Mouse (Mus musculus): ENCODE data around the gene Cmbl. TPM values are rescaled to one million over a fixed set of nuclear protein-coding genes. Genes with fewer than 3 reads are reported as not detected.

Gene Cmbl
- total and polyA plus RNA-seq, 2 experiments, result 374 to 434 TPM

DNA sequence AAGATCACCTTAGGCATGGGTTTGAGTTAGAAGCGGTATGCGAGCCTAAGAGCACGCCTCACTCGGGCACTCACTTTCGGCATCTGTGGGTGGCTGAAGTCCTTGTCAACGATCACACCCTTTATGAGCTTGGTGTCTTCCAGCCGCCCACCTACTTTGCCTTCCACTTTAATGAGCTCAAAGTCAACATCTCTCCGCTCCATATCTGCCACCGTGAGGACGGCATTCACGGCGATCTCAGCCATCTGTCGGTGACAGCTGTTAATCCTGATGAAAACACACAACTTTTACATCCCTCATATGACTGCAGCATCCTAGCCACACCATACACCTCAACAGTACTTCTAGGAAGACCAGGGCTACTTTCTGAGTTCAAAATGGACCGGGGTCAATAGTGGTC is 29.1 kb downstream of the Cmbl start:
- DNase-seq (ENCODE audit: extremely low read depth, low read depth, low spot score), result no peak
- Histone ChIP-seq H3K27ac (replicated peaks; ENCODE audit: insufficient read depth, low read depth, low read length) (no peak overlapping the region), H3K4me3 (ENCODE audit: insufficient read depth, low read depth, low read length) (no peak overlapping the region), H3K9ac (ENCODE audit: low read depth, low read length) (no peak overlapping the region), H3K4me1 (ENCODE audit: control insufficient read depth, insufficient read depth, low read length) (peaks cover 3% of the 10 kb centered on the region), H3K36me3 (ENCODE audit: control insufficient read depth, insufficient read depth, low read length) (peaks cover 76% of the 10 kb centered on the region), H3K79me2 (ENCODE audit: control insufficient read depth, insufficient read depth, low read length) (peaks cover 4% of the 10 kb centered on the region), H3K27me3 (ENCODE audit: control insufficient read depth, insufficient read depth, low read length) (no peaks in the 10 kb centered on the region)
- 93% methylated on average over 14 of the region's 14 CpGs for WGBS
- TF ChIP-seq POLR2A (IDR thresholded peaks at IDR 0.05; ENCODE audit: extremely low read depth, insufficient read depth, low read length), result no peak
- TF ChIP-seq CTCF (IDR thresholded peaks at IDR 0.05; ENCODE audit: low read depth, low read length), result no peak

DNA sequence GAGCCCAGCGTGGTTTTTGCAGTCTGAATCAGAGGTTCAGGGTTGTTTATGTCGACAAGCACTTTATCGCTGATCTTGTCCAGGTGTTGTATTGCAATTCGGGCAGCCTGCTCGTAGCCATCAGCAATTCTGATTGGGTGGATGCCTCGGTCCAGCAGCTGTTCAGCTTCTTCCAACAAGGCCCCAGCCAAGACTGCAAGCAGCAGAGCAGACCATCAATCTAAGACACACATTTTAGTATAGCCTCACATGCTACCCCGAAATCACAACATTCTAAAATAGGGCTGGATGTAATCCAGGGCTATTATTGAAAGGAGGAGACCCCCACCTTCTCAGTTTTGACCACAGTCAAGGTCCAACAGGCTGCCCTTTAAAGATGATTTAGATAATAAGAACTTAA is 30.5 kb downstream of the Cmbl start:
- no peaks in the 10 kb centered on the region for H3K27me3 ChIP-seq (ENCODE audit: control insufficient read depth, insufficient read depth, low read length)
- WGBS, result 90% methylated on average over 7 of the region's 7 CpGs
- H3K27ac ChIP-seq (replicated peaks; ENCODE audit: insufficient read depth, low read depth, low read length), result no peak overlapping the region
- no peak for DNase-seq (ENCODE audit: extremely low read depth, low read depth, low spot score)
- peaks cover 14% of the 10 kb centered on the region for H3K79me2 ChIP-seq (ENCODE audit: control insufficient read depth, insufficient read depth, low read length)
- H3K9ac ChIP-seq (ENCODE audit: low read depth, low read length), result no peak overlapping the region
- TF ChIP-seq POLR2A (IDR thresholded peaks at IDR 0.05; ENCODE audit: extremely low read depth, insufficient read depth, low read length) (no peak), CTCF (IDR thresholded peaks at IDR 0.05; ENCODE audit: low read depth, low read length) (no peak)
- peaks cover 63% of the 10 kb centered on the region for H3K36me3 ChIP-seq (ENCODE audit: control insufficient read depth, insufficient read depth, low read length)
- H3K4me1 ChIP-seq (ENCODE audit: control insufficient read depth, insufficient read depth, low read length), result peaks cover 10% of the 10 kb centered on the region
- H3K4me3 ChIP-seq (ENCODE audit: insufficient read depth, low read depth, low read length), result no peak overlapping the region

DNA sequence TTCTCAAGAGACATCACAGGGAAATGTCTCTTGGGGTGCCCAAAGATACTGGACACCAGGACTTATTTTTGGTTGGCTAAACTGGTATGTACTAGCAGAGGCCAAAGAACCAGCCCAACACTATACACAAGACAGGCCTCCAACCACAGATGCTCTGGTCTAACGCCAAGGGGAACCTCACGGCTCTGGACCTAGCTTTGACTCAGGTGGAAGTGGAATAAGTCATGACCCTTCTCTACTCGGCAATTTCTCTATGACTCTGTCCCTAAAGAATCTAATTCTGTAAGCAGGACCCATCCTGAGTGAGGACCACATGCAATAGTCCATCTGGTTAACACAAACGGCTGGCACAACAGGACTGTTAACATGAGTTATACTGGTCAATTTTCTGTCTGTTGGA is 34.6 kb downstream of the Cmbl start:
- H3K27ac ChIP-seq (replicated peaks; ENCODE audit: insufficient read depth, low read depth, low read length), result no peak overlapping the region
- H3K36me3 ChIP-seq (ENCODE audit: control insufficient read depth, insufficient read depth, low read length), result peaks cover 24% of the 10 kb centered on the region
- 36% methylated on average over 4 of the region's 4 CpGs for WGBS
- DNase-seq (ENCODE audit: extremely low read depth, low read depth, low spot score), result no peak
- H3K4me1 ChIP-seq (ENCODE audit: control insufficient read depth, insufficient read depth, low read length), result peaks cover 11% of the 10 kb centered on the region
- H3K9ac ChIP-seq (ENCODE audit: low read depth, low read length), result no peak overlapping the region
- no peaks in the 10 kb centered on the region for H3K27me3 ChIP-seq (ENCODE audit: control insufficient read depth, insufficient read depth, low read length)
- peaks cover 23% of the 10 kb centered on the region for H3K79me2 ChIP-seq (ENCODE audit: control insufficient read depth, insufficient read depth, low read length)
- no peak overlapping the region for H3K4me3 ChIP-seq (ENCODE audit: insufficient read depth, low read depth, low read length)
- no peak for TF ChIP-seq POLR2A (IDR thresholded peaks at IDR 0.05; ENCODE audit: extremely low read depth, insufficient read depth, low read length)
- no peak for TF ChIP-seq CTCF (IDR thresholded peaks at IDR 0.05; ENCODE audit: low read depth, low read length)

DNA sequence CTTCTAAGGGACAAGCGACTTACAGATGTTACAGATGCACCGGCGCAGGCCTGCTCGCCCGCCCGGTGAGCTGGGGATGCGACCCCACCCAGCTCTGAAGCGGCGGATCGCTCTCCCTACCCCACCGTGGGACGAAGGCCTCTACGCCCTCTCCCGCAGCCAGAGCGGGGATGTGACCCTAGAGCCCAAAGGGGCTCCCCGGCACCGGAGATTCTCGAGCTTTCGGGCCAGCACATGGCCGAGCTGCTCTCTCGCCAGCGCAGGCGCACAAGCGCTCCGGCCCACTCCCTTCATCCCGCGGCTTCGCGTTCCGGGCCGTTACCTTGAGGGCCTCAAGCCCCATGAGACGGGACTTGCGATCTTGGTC is 36.1 kb downstream of the Cmbl start:
- TF ChIP-seq POLR2A (IDR thresholded peaks at IDR 0.05; ENCODE audit: extremely low read depth, insufficient read depth, low read length) (no peak), CTCF (IDR thresholded peaks at IDR 0.05; ENCODE audit: low read depth, low read length) (no peak)
- H3K36me3 ChIP-seq (ENCODE audit: control insufficient read depth, insufficient read depth, low read length), result peaks cover 13% of the 10 kb centered on the region
- under 1% methylated on average over 33 of the region's 33 CpGs for WGBS

DNA sequence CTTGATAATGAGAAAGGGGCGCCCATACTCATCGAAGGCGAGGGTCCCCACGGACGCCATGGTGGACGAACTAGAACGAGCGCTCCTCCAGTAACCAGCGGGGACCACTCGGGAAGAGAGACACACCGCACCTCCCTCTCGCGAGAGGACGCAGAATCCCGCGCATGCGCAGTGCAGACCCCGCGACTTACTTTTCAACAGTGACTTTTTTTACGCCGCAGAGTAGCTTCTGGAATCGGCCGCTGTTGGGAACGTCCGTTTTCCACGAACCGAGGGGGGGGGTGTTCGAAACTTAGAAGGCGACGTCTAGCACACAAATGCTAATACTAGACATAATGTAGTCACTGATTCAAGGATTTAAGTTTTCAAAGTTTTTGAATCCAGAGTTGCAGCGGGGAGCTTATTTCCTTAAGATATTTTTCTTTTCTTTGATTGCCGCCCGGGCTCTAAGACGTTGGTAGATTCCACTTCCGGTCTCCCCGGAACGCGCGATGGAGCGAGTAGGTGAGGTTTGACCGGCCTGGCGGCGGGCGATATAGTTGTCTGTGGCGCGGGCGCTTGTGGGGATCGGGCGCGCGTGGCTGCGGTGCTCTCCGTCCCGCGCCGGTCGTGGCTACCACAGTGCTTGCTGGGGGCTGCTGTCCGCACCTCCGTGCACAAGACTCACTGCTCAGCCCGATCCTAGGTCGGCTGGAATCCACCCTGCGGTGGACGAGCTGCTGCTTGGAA is 36.6 kb downstream of the Cmbl start, which contains the start of the genes Cct5 and Fam173b:
TSS of gene Cct5 (minus strand) at position 159 of the 729 bp plus-strand sequence.
TSS of gene Fam173b (plus strand) at position 207 of the 729 bp plus-strand sequence.
- WGBS, result under 1% methylated on average over 63 of the region's 63 CpGs
- H3K4me1 ChIP-seq (ENCODE audit: control insufficient read depth, insufficient read depth, low read length), result peaks cover 15% of the 10 kb centered on the region

More for the DNA sequence above, 36.1 kb downstream of the Cmbl start:
- Histone ChIP-seq H3K9ac (ENCODE audit: low read depth, low read length) (peak overlapping the region; percentile 79), H3K27me3 (ENCODE audit: control insufficient read depth, insufficient read depth, low read length) (no peaks in the 10 kb centered on the region), H3K27ac (replicated peaks; ENCODE audit: insufficient read depth, low read depth, low read length) (peak overlapping the region; percentile 72), H3K4me1 (ENCODE audit: control insufficient read depth, insufficient read depth, low read length) (peaks cover 15% of the 10 kb centered on the region), H3K79me2 (ENCODE audit: control insufficient read depth, insufficient read depth, low read length) (peaks cover 23% of the 10 kb centered on the region), H3K4me3 (ENCODE audit: insufficient read depth, low read depth, low read length) (peak overlapping the region; percentile 84)
- no peak for DNase-seq (ENCODE audit: extremely low read depth, low read depth, low spot score)

DNA sequence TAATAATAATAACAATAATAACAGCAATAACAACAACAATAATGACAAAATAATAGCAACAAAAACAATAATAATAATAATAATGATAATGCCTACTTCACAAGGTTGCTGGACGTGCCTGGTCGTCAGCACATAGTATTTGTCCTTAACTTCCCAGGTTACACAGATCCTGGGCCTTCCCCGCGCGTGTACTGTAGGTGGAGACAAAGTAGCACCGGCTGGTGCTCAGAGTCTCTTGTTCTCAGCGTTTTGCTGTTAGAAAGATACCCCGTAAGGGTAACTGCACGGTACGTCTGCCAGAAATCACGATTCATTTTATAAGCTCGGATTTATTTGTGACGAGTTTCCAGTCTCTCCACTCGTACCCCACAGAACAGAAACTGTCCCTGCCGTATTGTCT is 37.2 kb downstream of the Cmbl start:
- DNase-seq (ENCODE audit: extremely low read depth, low read depth, low spot score), result peak; percentile 70
- Histone ChIP-seq H3K36me3 (ENCODE audit: control insufficient read depth, insufficient read depth, low read length) (peaks cover 6% of the 10 kb centered on the region; the same call in 1 of the 2 replicates), H3K4me3 (ENCODE audit: insufficient read depth, low read depth, low read length) (peak overlapping the region; percentile 97), H3K79me2 (ENCODE audit: control insufficient read depth, insufficient read depth, low read length) (peaks cover 23% of the 10 kb centered on the region), H3K27me3 (ENCODE audit: control insufficient read depth, insufficient read depth, low read length) (no peaks in the 10 kb centered on the region), H3K4me1 (ENCODE audit: control insufficient read depth, insufficient read depth, low read length) (peaks cover 21% of the 10 kb centered on the region), H3K9ac (ENCODE audit: low read depth, low read length) (peak overlapping the region; percentile 70), H3K27ac (replicated peaks; ENCODE audit: insufficient read depth, low read depth, low read length) (peak overlapping the region; percentile 46; the same call in 1 of the 2 replicates)
- TF ChIP-seq CTCF (IDR thresholded peaks at IDR 0.05; ENCODE audit: low read depth, low read length), result peak; percentile 67
- TF ChIP-seq POLR2A (IDR thresholded peaks at IDR 0.05; ENCODE audit: extremely low read depth, insufficient read depth, low read length), result no peak
- WGBS, result under 1% methylated on average over 15 of the region's 15 CpGs

More for the DNA sequence above, 36.6 kb downstream of the Cmbl start, which contains the start of the genes Cct5 and Fam173b:
- DNase-seq (ENCODE audit: extremely low read depth, low read depth, low spot score), result peak; percentile 85
- Histone ChIP-seq H3K9ac (ENCODE audit: low read depth, low read length) (peak within 1 kb of the TSS; percentile 98), H3K27ac (replicated peaks; ENCODE audit: insufficient read depth, low read depth, low read length) (peak within 1 kb of the TSS; percentile 72), H3K27me3 (ENCODE audit: control insufficient read depth, insufficient read depth, low read length) (no peaks in the 10 kb centered on the region), H3K36me3 (ENCODE audit: control insufficient read depth, insufficient read depth, low read length) (peaks cover 10% of the 10 kb centered on the region), H3K4me3 (ENCODE audit: insufficient read depth, low read depth, low read length) (peak within 1 kb of the TSS; percentile 97), H3K79me2 (ENCODE audit: control insufficient read depth, insufficient read depth, low read length) (peaks cover 23% of the 10 kb centered on the region)
- TF ChIP-seq CTCF (IDR thresholded peaks at IDR 0.05; ENCODE audit: low read depth, low read length), result no peak
- peak; percentile 86 for TF ChIP-seq POLR2A (IDR thresholded peaks at IDR 0.05; ENCODE audit: extremely low read depth, insufficient read depth, low read length)
